Mouse (Mus musculus) liver, adult 2 months (tissue): Measurements from ENCODE around the gene Fam222b.

ENCODE experiments used
- CTCF ChIP-seq: fragments of 200-500 bp; IDR thresholded peaks from 2 replicates; pipeline ENCODE4 v1.5.1; 2011; ENCODE audit warnings: low read depth, low read length, control low read depth
- POLR2A ChIP-seq: fragments of 200-500 bp; IDR thresholded peaks from 2 replicates; pipeline ENCODE4 v1.6.1; 2011; ENCODE audit warnings: low read length, control low read depth; ENCODE audit not compliant: insufficient read depth; ENCODE audit errors: extremely low read depth

GRCm38 (mm10) chr11:78121176-78121575, 26.7 kb downstream of the Fam222b start:
- no peak for TF ChIP-seq POLR2A
- no peak for TF ChIP-seq CTCF
